In genomic region chr13:43633024-43633423, GRCm38 (mm10) we compare ENCODE assay signal across 23 mouse cellular contexts. TPM values are rescaled to one million over a fixed set of nuclear protein-coding genes. Genes with fewer than 3 reads are reported as not detected.
A peak's percentile ranks its signal among the peaks of the same experiment; 100 is the strongest.
DNase-seq lines count a peak whose midpoint lies in the region; ATAC-seq and TF ChIP-seq lines count a peak whose summit lies in the region.
"Had no signal": no experiment of that assay in that cellular context is flagged by ENCODE, and none has a peak within 500 bp of the region (broad histone marks: within the 10 kb centered on the region; RNA-seq: fewer than 3 reads in every experiment).

No protein-coding gene starts in this region.

- WGBS in cerebellum, adult 2 months = 87% methylated on average over 4 of the region's 4 CpGs

- ATAC-seq in frontal cortex, adult (ENCODE audit: low TSS enrichment) = peak; percentile 80
- ATAC-seq: activated CD4-positive, CD25-positive, alpha-beta regulatory T cell, adult 4 months; CD4-positive, CD25-positive, alpha-beta regulatory T cell, adult 4 months; forebrain, embryonic 13.5 days; forebrain, embryonic 15.5 days; forebrain, postnatal 0 days; Patski had no signal

- TF ChIP-seq POLR2A in cerebellum, adult 2 months (IDR thresholded peaks at IDR 0.05; ENCODE audit: borderline replicate concordance, insufficient read depth, low read length) = no peak

- TF ChIP-seq CTCF in cerebellum, adult 2 months (IDR thresholded peaks at IDR 0.05; ENCODE audit: borderline replicate concordance, insufficient read depth, low read depth, low read length) = no peak
- TF ChIP-seq CTCF in layer of hippocampus, adult 2 months (conservative IDR thresholded peaks at IDR 0.05) = no peak

- H3K4me3 ChIP-seq in cerebellum, adult 2 months (replicated peaks; ENCODE audit: insufficient read depth, low read depth, low read length) = no peak overlapping the region
- no peak overlapping the region for H3K4me3 ChIP-seq in layer of hippocampus, adult 2 months
- H3K4me3 ChIP-seq: embryonic facial prominence, embryonic 10.5 days; embryonic facial prominence, embryonic 12.5 days; forebrain, embryonic 13.5 days; forebrain, embryonic 15.5 days had no signal

- H3K27ac ChIP-seq in cerebellum, adult 2 months (ENCODE audit: insufficient read depth, low read length) = peak overlapping the region; percentile 34
- H3K27ac ChIP-seq in layer of hippocampus, adult 2 months = peak overlapping the region; percentile 24
- H3K27ac ChIP-seq: embryonic facial prominence, embryonic 10.5 days; embryonic facial prominence, embryonic 12.5 days; forebrain, embryonic 13.5 days; forebrain, embryonic 15.5 days had no signal

- no peaks in the 10 kb centered on the region for H3K27me3 ChIP-seq in cerebellum, adult 2 months (ENCODE audit: control insufficient read depth, insufficient read depth, low read length)
- H3K27me3 ChIP-seq: embryonic facial prominence, embryonic 12.5 days; forebrain, embryonic 13.5 days; forebrain, embryonic 15.5 days had no signal

- peaks cover 36% of the 10 kb centered on the region for H3K4me1 ChIP-seq in cerebellum, adult 2 months (ENCODE audit: control insufficient read depth, insufficient read depth, low read length)
- H3K4me1 ChIP-seq: embryonic facial prominence, embryonic 10.5 days; embryonic facial prominence, embryonic 12.5 days; forebrain, embryonic 15.5 days had no signal

- no peak for DNase-seq in cerebellum, adult 2 months
- DNase-seq in cerebellum, postnatal 4 days (ENCODE audit: low spot score in 2 of 2) = no peak
- no peak for DNase-seq in frontal cortex, postnatal 14 days (ENCODE audit: low spot score in 2 of 2)
- DNase-seq in layer of hippocampus, adult 2 months (ENCODE audit: low spot score in 2 of 2) = no peak
- DNase-seq in layer of hippocampus, postnatal 36 days = no peak
- DNase-seq: adrenal gland, adult 8-10 months; adrenal gland, postnatal 14 days; adrenal gland, postnatal 36 days; B cell, adult 2 months; cerebellum, adult 8-10 months; cerebellum, postnatal 10 days; cerebellum, postnatal 36 days; forebrain, postnatal 0 days had no signal

RNA-seq across cellular contexts. Expression of gene Rnf182, which starts 17.5 kb away (rescaled TPM):
- 28.4 and 33.8 TPM in 2 replicates for polyA plus RNA-seq in cerebellum, adult 2 months (2012; rRNA removed)
- total RNA-seq in layer of hippocampus, adult 2 months (2021) = 10 to 100 TPM; 35.8 to 37.8 TPM
- 10 to 100 TPM; 35.1 to 39.8 TPM for total RNA-seq in layer of hippocampus, postnatal 36 days (2021)
- total RNA-seq: CH12.LX had no signal
- polyA plus RNA-seq: CD4-positive, CD25-positive, alpha-beta regulatory T cell, adult 4 months; G1E had no signal
